Mouse (Mus musculus) kidney, embryonic 14.5 days (tissue): ENCODE measurements around the gene Ppp2r5c. TPM values are rescaled to one million over a fixed set of nuclear protein-coding genes. Genes with fewer than 3 reads are reported as not detected.
A peak's percentile ranks its signal among the peaks of the same experiment; 100 is the strongest.

Source experiments
- ATAC-seq: fragments of 200-750 bp; cut with Nextera tagmentation; 2 replicates; pipeline ENCODE4 v1.8.0; 2017; ENCODE audit warnings: moderate number of reproducible peaks, mild to moderate bottlenecking, moderate TSS enrichment, moderate library complexity; ENCODE audit not compliant: low FRiP score, low TSS enrichment
- H3K27ac ChIP-seq: fragments of 300-500 bp; sonication (generic); 2 replicates; pipeline ENCODE4 v1.5.1; 2014; ENCODE audit warnings: low read depth, mild to moderate bottlenecking, low read length, moderate library complexity, mixed read lengths
- H3K27me3 ChIP-seq: fragments of 300-500 bp; sonication (generic); 2 replicates; pipeline ENCODE4 v1.6.1; 2014; ENCODE audit warnings: mild to moderate bottlenecking, low read length; ENCODE audit not compliant: control insufficient read depth, insufficient read depth
- H3K36me3 ChIP-seq: fragments of 300-500 bp; sonication (generic); 2 replicates; pipeline ENCODE4 v1.6.1; 2014; ENCODE audit warnings: low read length, mixed read lengths; ENCODE audit not compliant: control insufficient read depth, insufficient read depth
- H3K4me1 ChIP-seq: fragments of 300-500 bp; sonication (generic); 2 replicates; pipeline ENCODE4 v1.6.1; 2014; ENCODE audit warnings: low read length, mixed read lengths; ENCODE audit not compliant: control insufficient read depth, insufficient read depth
- H3K4me2 ChIP-seq: fragments of 300-500 bp; sonication (generic); replicated peaks from 2 replicates; pipeline ENCODE4 v1.6.1; 2014; ENCODE audit warnings: low read depth, mild to moderate bottlenecking, low read length
- H3K4me3 ChIP-seq: fragments of 300-500 bp; sonication (generic); 2 replicates; pipeline ENCODE4 v1.5.1; 2014; ENCODE audit warnings: mild to moderate bottlenecking, low read length
- H3K9ac ChIP-seq: fragments of 300-500 bp; sonication (generic); 2 replicates; pipeline ENCODE4 v1.6.1; 2014; ENCODE audit warnings: low read depth, mild to moderate bottlenecking, low read length, moderate library complexity
- H3K9me3 ChIP-seq: fragments of 300-500 bp; sonication (generic); 2 replicates; pipeline ENCODE4 v1.6.1; 2016; ENCODE audit warnings: low read length; ENCODE audit not compliant: control insufficient read depth
- WGBS: fragments of 180-500 bp; shearing (Covaris S2); extraction: QIAGEN DNeasy Blood & Tissue Kit; methylation state at CpG from one replicate; pipeline ENCODE4 v1.1.7; 2014; 5-methylcytosine and 5-hydroxymethylcytosine counted together
- polyA plus RNA-seq: library from polyadenylated mRNA; unstranded; fragments of >200 nt; fragmentation: Nextera tagmentation; extraction: Ambion mirVana; gene quantifications from 2 replicates; pipeline ENCODE4 v1.2.1, GENCODE M21; 2014

Ppp2r5c gene
- polyA plus RNA-seq, 1 experiment from 2014 or later, result 160 TPM

DNA sequence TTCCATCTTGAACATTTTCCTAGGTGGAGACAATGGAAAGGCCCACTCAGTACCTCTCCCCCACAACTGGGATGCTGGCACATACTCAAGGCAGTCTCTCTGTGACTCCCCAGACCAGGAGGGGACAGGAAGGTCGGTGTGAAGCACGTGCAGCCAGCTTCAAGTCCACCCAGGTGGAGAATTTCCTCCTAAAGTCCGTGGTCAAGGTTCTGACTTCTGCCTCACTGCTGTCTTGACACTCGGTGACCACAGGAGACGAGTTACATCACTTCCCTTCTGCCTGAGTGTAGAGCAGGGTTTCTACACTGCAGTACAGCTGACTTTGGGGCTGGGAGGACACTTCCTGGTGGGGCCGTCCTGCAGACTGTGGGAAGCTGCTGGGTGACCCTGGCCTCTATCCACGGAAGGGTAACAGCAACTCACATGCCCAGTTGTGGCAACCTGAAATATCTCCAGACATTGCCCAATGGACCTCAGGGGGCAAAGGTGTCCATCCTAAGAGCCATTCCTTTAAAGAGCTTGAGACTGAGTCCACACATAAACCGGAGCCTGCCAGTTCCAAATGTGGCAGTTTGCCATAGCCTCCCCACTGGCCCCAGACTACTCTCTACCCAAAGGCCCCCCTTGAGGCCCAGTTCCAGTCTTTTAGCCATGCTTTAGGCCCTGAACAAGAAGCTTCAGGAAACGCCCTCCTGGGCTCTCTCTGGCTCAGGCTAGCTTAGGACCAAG is 10.1 kb upstream of the Ppp2r5c start:
- Histone ChIP-seq H3K9ac (no peak overlapping the region), H3K36me3 (no peaks in the 10 kb centered on the region), H3K4me1 (no peaks in the 10 kb centered on the region), H3K9me3 (no peaks in the 10 kb centered on the region; the same call in 1 of the 2 replicates), H3K4me2 (no peak overlapping the region), H3K27ac (no peak overlapping the region), H3K27me3 (no peaks in the 10 kb centered on the region), H3K4me3 (no peak overlapping the region)
- ATAC-seq, result no peak
- 52% methylated on average over 9 of the region's 9 CpGs for WGBS

DNA sequence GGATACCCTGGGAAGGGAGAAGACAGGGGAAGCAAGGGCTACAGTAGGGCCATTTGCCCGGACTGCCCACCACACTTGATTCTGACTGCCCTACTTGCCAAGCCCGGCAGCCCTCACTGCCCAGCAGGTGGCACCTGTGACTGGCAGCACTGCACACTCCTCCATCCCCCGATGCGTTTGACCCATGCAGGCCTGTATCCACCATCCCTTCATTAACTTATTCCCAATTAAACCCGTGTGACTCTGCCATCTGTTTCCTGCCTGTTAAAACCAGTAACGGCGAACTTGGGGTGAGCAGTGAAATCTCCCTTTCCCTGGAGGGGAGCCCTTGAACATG is 9.6 kb upstream of the Ppp2r5c start:
- Histone ChIP-seq H3K4me2 (no peak overlapping the region), H3K27me3 (no peaks in the 10 kb centered on the region), H3K36me3 (no peaks in the 10 kb centered on the region), H3K4me3 (no peak overlapping the region), H3K9ac (no peak overlapping the region), H3K4me1 (no peaks in the 10 kb centered on the region), H3K27ac (no peak overlapping the region), H3K9me3 (no peaks in the 10 kb centered on the region; the same call in 1 of the 2 replicates)
- 70% methylated on average over 7 of the region's 7 CpGs for WGBS
- peak; percentile 20; the same call in 1 of the 2 replicates for ATAC-seq

DNA sequence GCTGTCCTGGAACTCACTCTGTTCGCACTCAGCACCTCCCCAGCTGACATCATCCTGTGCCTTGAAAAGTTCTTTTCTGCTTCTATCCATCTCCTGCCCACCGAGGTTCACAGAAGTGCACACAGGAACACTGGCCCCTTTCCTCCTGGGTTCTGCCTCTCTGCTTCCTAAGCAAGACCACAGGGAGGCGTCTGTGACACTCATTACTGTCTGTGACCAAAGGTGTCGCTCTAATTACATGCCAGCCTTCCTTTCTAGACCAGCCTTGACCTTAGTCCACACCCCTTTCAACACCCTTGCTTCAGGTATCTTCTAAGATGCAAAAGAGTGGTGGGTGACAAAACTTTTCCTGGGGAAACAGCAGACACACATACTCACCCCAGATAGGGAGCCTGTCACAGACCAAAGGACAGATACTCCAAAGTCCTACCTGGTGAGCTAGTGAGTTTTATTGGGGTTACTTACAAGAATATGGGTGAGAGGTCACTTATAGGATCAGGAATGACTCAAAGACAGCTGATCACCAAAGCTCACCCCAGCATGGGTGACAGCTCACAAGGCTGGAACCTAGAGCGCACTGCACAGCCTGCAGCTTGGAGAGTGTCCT is 8.4 kb upstream of the Ppp2r5c start:
- H3K4me1 ChIP-seq, result no peaks in the 10 kb centered on the region

DNA sequence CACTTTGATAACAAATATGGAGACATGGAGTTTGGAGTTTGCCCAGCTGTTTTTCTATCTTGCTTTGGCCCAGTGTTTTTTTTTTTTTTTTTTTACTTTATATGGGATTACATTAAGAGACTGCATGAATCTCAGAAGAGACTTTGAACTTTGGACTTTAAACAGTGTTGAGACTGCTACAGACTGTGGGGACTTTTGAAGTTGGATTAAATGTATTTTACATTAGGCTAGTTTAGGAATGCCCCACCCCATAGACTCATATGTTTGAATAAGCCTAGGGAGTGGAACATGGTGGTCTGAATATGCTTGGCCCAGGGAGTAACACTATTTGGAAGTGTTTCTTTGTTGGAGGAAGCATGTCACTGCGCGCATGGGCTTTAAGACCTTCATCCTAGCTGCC is 4.7 kb upstream of the Ppp2r5c start:
- Histone ChIP-seq H3K27ac (no peak overlapping the region), H3K4me3 (no peak overlapping the region), H3K4me2 (no peak overlapping the region), H3K36me3 (no peaks in the 10 kb centered on the region), H3K9me3 (no peaks in the 10 kb centered on the region; the same call in 1 of the 2 replicates), H3K4me1 (peaks cover 6% of the 10 kb centered on the region; the same call in 1 of the 2 replicates), H3K27me3 (no peaks in the 10 kb centered on the region; the same call in 1 of the 2 replicates), H3K9ac (no peak overlapping the region)
- no peak for ATAC-seq
- 89% methylated on average over 2 of the region's 2 CpGs for WGBS

More for the DNA sequence above, 8.4 kb upstream of the Ppp2r5c start:
- Histone ChIP-seq H3K9ac (no peak overlapping the region), H3K27ac (no peak overlapping the region), H3K4me3 (no peak overlapping the region), H3K4me2 (no peak overlapping the region), H3K27me3 (no peaks in the 10 kb centered on the region; the same call in 1 of the 2 replicates), H3K9me3 (no peaks in the 10 kb centered on the region; the same call in 1 of the 2 replicates), H3K36me3 (no peaks in the 10 kb centered on the region)
- 47% methylated on average over 5 of the region's 5 CpGs for WGBS
- ATAC-seq, result no peak

DNA sequence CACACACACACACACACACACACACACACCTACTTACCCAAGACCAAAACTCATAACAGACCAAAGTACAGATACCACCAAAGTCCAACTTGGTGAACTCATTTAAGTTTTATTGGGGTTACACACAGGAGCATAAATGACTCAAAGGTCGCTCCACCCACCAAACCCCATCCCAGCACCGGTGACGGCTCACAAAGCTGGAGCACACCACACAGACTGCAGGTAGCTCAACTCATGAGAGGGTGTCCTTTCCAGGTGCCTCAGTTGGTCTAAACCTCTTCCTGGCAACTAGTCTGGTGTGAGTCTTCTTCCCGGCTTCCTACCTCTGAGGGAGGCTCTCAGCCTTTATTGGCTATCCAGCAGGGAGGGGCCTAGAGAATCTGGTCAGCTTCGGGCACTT is 2.4 kb upstream of the Ppp2r5c start:
- H3K36me3 ChIP-seq, result no peaks in the 10 kb centered on the region
- H3K27ac ChIP-seq, result no peak overlapping the region
- H3K9me3 ChIP-seq, result no peaks in the 10 kb centered on the region; the same call in 1 of the 2 replicates
- H3K9ac ChIP-seq, result no peak overlapping the region
- no peak overlapping the region for H3K4me3 ChIP-seq
- no peak for ATAC-seq
- WGBS, result 60% methylated on average over 5 of the region's 5 CpGs
- no peak overlapping the region for H3K4me2 ChIP-seq
- H3K4me1 ChIP-seq, result peaks cover 6% of the 10 kb centered on the region; the same call in 1 of the 2 replicates
- no peaks in the 10 kb centered on the region; the same call in 1 of the 2 replicates for H3K27me3 ChIP-seq

DNA sequence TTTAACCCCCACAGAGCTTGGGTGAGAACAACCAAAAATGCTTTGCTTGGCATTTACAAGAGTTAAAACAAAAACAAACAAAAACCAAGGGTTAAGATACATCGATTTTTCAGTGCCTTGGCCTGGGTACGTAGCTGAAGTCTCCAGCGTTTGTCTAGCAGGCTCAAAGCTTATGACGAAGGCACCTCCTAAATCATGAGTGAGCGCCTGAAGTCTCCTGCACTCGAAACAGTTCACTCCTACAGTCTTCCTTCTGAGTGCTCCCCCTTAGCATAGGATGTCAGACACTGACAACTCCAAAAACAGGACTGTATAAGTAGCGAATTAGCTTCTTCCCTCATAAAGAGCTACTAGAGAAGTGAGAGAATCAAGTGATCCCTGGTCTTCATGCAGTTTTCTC is 1.1 kb upstream of the Ppp2r5c start:
- 15% methylated on average over 7 of the region's 7 CpGs for WGBS
- H3K27ac ChIP-seq, result no peak overlapping the region; the same call in 1 of the 2 replicates
- peak overlapping the region; percentile 83 for H3K4me3 ChIP-seq
- peak overlapping the region; percentile 86 for H3K4me2 ChIP-seq
- no peaks in the 10 kb centered on the region for H3K36me3 ChIP-seq
- no peaks in the 10 kb centered on the region; the same call in 1 of the 2 replicates for H3K27me3 ChIP-seq
- ATAC-seq, result no peak
- peaks cover 6% of the 10 kb centered on the region; the same call in 1 of the 2 replicates for H3K4me1 ChIP-seq
- H3K9ac ChIP-seq, result peak overlapping the region; percentile 54; the same call in 1 of the 2 replicates
- no peaks in the 10 kb centered on the region for H3K9me3 ChIP-seq

DNA sequence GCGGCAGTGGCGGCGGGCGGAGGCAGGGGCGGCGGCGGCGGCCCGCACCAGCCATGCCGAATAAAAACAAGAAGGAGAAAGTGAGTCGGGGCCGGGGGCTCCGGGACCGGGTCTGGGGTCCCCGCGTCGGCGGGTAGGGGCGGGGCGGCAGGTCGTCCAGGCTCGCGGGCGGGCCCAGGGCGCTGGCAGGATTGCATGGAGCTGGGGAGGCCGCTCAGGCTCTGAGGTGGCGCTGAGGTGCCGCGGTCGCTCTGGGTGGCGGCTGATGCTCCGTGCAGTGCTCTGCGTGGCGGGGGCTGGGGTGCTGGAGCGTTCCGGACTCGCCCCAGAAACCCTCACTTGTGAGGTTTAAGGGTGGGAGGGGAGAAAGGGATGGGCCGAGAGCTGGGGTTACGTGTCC is 386 bp downstream of the Ppp2r5c start:
- H3K4me1 ChIP-seq, result peaks cover 6% of the 10 kb centered on the region; the same call in 1 of the 2 replicates
- H3K9me3 ChIP-seq, result no peaks in the 10 kb centered on the region
- H3K27ac ChIP-seq, result peak overlapping the region; percentile 42; the same call in 1 of the 2 replicates
- peak; percentile 48 for ATAC-seq
- WGBS, result 2% methylated on average over 32 of the region's 39 CpGs
- H3K36me3 ChIP-seq, result no peaks in the 10 kb centered on the region
- peak overlapping the region; percentile 84 for H3K9ac ChIP-seq
- peak overlapping the region; percentile 83 for H3K4me3 ChIP-seq
- H3K4me2 ChIP-seq, result peak overlapping the region; percentile 86
- no peaks in the 10 kb centered on the region; the same call in 1 of the 2 replicates for H3K27me3 ChIP-seq

DNA sequence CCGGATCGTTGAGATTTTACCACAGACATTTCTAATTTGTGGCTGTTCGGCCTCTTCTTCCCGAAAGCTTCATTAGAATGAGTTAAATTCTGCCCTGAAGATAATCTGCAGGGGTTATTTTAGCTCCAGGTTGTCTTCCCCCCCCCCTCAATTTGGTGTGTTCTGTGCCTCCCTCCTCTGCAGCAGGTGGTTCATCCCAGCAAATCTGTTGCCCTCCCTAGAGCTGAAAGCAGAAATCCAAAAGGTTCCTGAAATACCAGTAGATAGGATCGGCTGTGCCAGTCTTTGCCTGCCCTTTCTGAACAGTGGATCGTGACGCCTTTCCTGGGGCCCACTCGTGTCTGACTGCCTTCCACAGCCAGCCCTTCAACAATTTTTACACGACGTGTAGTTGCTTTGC is 1.8 kb downstream of the Ppp2r5c start:
- peaks cover 6% of the 10 kb centered on the region; the same call in 1 of the 2 replicates for H3K4me1 ChIP-seq
- WGBS, result 89% methylated on average over 10 of the region's 10 CpGs

DNA sequence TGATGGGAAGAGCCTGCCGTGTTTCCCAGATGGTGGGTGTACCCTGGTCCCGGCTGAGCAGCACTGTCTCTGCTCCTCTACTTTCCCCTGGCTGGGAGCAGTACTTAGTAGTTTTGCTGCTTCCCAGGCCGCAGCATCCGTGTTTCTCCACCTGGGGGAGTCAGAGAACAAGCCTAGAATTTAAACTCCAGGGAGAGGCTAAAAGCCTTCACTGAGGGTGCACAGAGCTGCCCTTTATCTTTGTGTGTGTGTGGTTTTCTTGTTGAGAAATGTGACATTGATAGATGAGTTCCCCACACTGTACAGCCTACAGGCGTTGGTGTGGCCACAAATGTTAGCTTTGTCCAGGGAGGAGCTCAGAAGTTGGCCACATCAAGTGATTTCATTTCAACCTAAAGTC is 7.3 kb downstream of the Ppp2r5c start:
- ATAC-seq, result peak; percentile 70

More for the DNA sequence above, 1.8 kb downstream of the Ppp2r5c start:
- no peaks in the 10 kb centered on the region for H3K9me3 ChIP-seq
- H3K4me2 ChIP-seq, result no peak overlapping the region
- H3K9ac ChIP-seq, result no peak overlapping the region
- H3K36me3 ChIP-seq, result no peaks in the 10 kb centered on the region
- no peak overlapping the region for H3K27ac ChIP-seq
- H3K4me3 ChIP-seq, result no peak overlapping the region
- no peak for ATAC-seq
- H3K27me3 ChIP-seq, result no peaks in the 10 kb centered on the region

More for the DNA sequence above, 7.3 kb downstream of the Ppp2r5c start:
- H3K4me2 ChIP-seq, result no peak overlapping the region
- H3K4me1 ChIP-seq, result no peaks in the 10 kb centered on the region
- H3K27ac ChIP-seq, result no peak overlapping the region
- no peaks in the 10 kb centered on the region for H3K36me3 ChIP-seq
- no peak overlapping the region for H3K9ac ChIP-seq
- no peaks in the 10 kb centered on the region for H3K9me3 ChIP-seq
- H3K4me3 ChIP-seq, result no peak overlapping the region
- no peaks in the 10 kb centered on the region for H3K27me3 ChIP-seq
- 6% methylated on average over 5 of the region's 5 CpGs for WGBS
